In genomic region chr12:102601847-102602246, GRCm38 (mm10) we compare ENCODE assay signal across 17 mouse cellular contexts. TPM values are rescaled to one million over a fixed set of nuclear protein-coding genes. Genes with fewer than 3 reads are reported as not detected.
A peak's percentile ranks its signal among the peaks of the same experiment; 100 is the strongest.
DNase-seq lines count a peak whose midpoint lies in the region; ATAC-seq and TF ChIP-seq lines count a peak whose summit lies in the region.
"Had no signal": no experiment of that assay in that cellular context is flagged by ENCODE, and none has a peak within 500 bp of the region (broad histone marks: within the 10 kb centered on the region; RNA-seq: fewer than 3 reads in every experiment).

No protein-coding gene starts in this region.

- H3K9me3 ChIP-seq in kidney, embryonic 16.5 days (ENCODE audit: low read length) = peaks cover 6% of the 10 kb centered on the region; the same call in 1 of the 2 replicates
- 0 out of 2 replicates have a peak, but pooled peaks cover 7% of the 10 kb centered on the region for H3K9me3 ChIP-seq in forebrain, embryonic 12.5 days
- H3K9me3 ChIP-seq in limb, embryonic 12.5 days = peaks cover 7% of the 10 kb centered on the region
- H3K9me3 ChIP-seq: stomach, embryonic 15.5 days had no signal

- no peak for ATAC-seq in kidney, embryonic 16.5 days (ENCODE audit: low FRiP score, low TSS enrichment)
- ATAC-seq in forebrain, embryonic 12.5 days (ENCODE audit: low FRiP score) = peak; percentile 72; the same call in 1 of the 2 replicates
- ATAC-seq in limb, embryonic 12.5 days (ENCODE audit: insufficient number of reproducible peaks, insufficient read depth, low FRiP score, low TSS enrichment, low read depth) = no peak
- ATAC-seq: CD4-positive, CD25-positive, alpha-beta regulatory T cell, adult 4 months; Patski had no signal

- peaks cover 51% of the 10 kb centered on the region for H3K4me1 ChIP-seq in kidney, embryonic 16.5 days (ENCODE audit: insufficient read depth, low read length)
- H3K4me1 ChIP-seq in forebrain, embryonic 12.5 days = peaks cover 36% of the 10 kb centered on the region
- peaks cover 43% of the 10 kb centered on the region for H3K4me1 ChIP-seq in limb, embryonic 12.5 days (replicated peaks)
- H3K4me1 ChIP-seq in small intestine, adult 2 months (ENCODE audit: control insufficient read depth, insufficient read depth, insufficient read length, low read length) = peaks cover 55% of the 10 kb centered on the region

- H3K27me3 ChIP-seq in kidney, embryonic 16.5 days (ENCODE audit: insufficient read depth, low read length) = no peaks in the 10 kb centered on the region
- H3K27me3 ChIP-seq in forebrain, embryonic 12.5 days = no peaks in the 10 kb centered on the region
- H3K27me3 ChIP-seq in limb, embryonic 12.5 days = no peaks in the 10 kb centered on the region
- no peaks in the 10 kb centered on the region for H3K27me3 ChIP-seq in small intestine, adult 2 months (ENCODE audit: control insufficient read depth, insufficient read depth, low read length)
- H3K27me3 ChIP-seq: neural tube, embryonic 12.5 days; Patski; stomach, embryonic 15.5 days had no signal

- no peak overlapping the region for H3K27ac ChIP-seq in kidney, embryonic 16.5 days (ENCODE audit: low read length)
- H3K27ac ChIP-seq in forebrain, embryonic 12.5 days = peak overlapping the region; percentile 79
- H3K27ac ChIP-seq in limb, embryonic 12.5 days = peak overlapping the region; percentile 64; the same call in 1 of the 2 replicates
- peak overlapping the region; percentile 19; the same call in 1 of the 2 replicates for H3K27ac ChIP-seq in small intestine, adult 2 months (ENCODE audit: insufficient read depth, low read depth, low read length)
- H3K27ac ChIP-seq: liver, embryonic 14.5 days; neural tube, embryonic 12.5 days; stomach, embryonic 15.5 days had no signal

- no peak overlapping the region for H3K4me2 ChIP-seq in kidney, embryonic 16.5 days (replicated peaks; ENCODE audit: low read depth, low read length)
- H3K4me2 ChIP-seq in forebrain, embryonic 12.5 days = peak overlapping the region; percentile 2; the same call in 1 of the 2 replicates
- no peak overlapping the region for H3K4me2 ChIP-seq in limb, embryonic 12.5 days
- H3K4me2 ChIP-seq: neural tube, embryonic 12.5 days; stomach, embryonic 15.5 days had no signal

- TF ChIP-seq CTCF in small intestine, adult 2 months (IDR thresholded peaks at IDR 0.05; ENCODE audit: extremely low read depth, insufficient read length, insufficient replicate concordance, low read depth, low read length) = no peak

- no peak for DNase-seq in kidney, adult 11 months
- no peak for DNase-seq in layer of hippocampus, adult 9-10 months (ENCODE audit: low spot score)
- DNase-seq in urinary bladder, postnatal 14 days (ENCODE audit: low spot score) = no peak
- DNase-seq: adrenal gland, adult 8-10 months; kidney, adult 8-10 months; right cerebral cortex, postnatal 14 days had no signal

- peak overlapping the region; percentile 35; the same call in 1 of the 2 replicates for H3K9ac ChIP-seq in kidney, embryonic 16.5 days (replicated peaks; ENCODE audit: low read length)
- no peak overlapping the region for H3K9ac ChIP-seq in forebrain, embryonic 12.5 days
- H3K9ac ChIP-seq in limb, embryonic 12.5 days (replicated peaks) = no peak overlapping the region
- H3K9ac ChIP-seq: liver, embryonic 14.5 days; neural tube, embryonic 12.5 days; stomach, embryonic 15.5 days had no signal

- no peak overlapping the region for H3K4me3 ChIP-seq in kidney, embryonic 16.5 days (ENCODE audit: low read length)
- no peak overlapping the region for H3K4me3 ChIP-seq in forebrain, embryonic 12.5 days (replicated peaks)
- H3K4me3 ChIP-seq in limb, embryonic 12.5 days (replicated peaks) = no peak overlapping the region
- no peak overlapping the region for H3K4me3 ChIP-seq in small intestine, adult 2 months (ENCODE audit: low read depth, low read length)
- H3K4me3 ChIP-seq: erythroblast, embryonic 14.5 days; neural tube, embryonic 12.5 days; stomach, embryonic 15.5 days had no signal

- peaks cover 9% of the 10 kb centered on the region; the same call in 1 of the 2 replicates for H3K36me3 ChIP-seq in kidney, embryonic 16.5 days (ENCODE audit: insufficient read depth, low read length)
- H3K36me3 ChIP-seq in forebrain, embryonic 12.5 days (replicated peaks) = peaks cover 6% of the 10 kb centered on the region; the same call in 1 of the 2 replicates
- peaks cover 10% of the 10 kb centered on the region; the same call in 1 of the 2 replicates for H3K36me3 ChIP-seq in limb, embryonic 12.5 days
- H3K36me3 ChIP-seq in small intestine, adult 2 months (ENCODE audit: control insufficient read depth, insufficient read depth, low read length) = peaks cover 37% of the 10 kb centered on the region

- 45% methylated on average over 8 of the region's 8 CpGs for WGBS in kidney, embryonic 16.5 days
- 7% methylated on average over 8 of the region's 8 CpGs for WGBS in forebrain, embryonic 12.5 days
- WGBS in limb, embryonic 12.5 days = 25% methylated on average over 8 of the region's 8 CpGs
- WGBS in small intestine, adult 2 months = 37% methylated on average over 8 of the region's 8 CpGs

- TF ChIP-seq POLR2A in small intestine, adult 2 months (IDR thresholded peaks at IDR 0.05; ENCODE audit: low read depth, low read length) = no peak

RNA-seq across cellular contexts. Expression of gene Chga, which starts 47.1 kb away (rescaled TPM):
- polyA plus RNA-seq in kidney, embryonic 16.5 days (2015; fragmentation: Nextera tagmentation; extraction: Ambion mirVana) = 5.4 and 13.7 TPM in 2 replicates
- polyA plus RNA-seq in forebrain, embryonic 12.5 days (2016; fragmentation: Nextera tagmentation; extraction: Ambion mirVana) = 38.4 and 41.2 TPM in 2 replicates
- polyA plus RNA-seq in limb, embryonic 12.5 days (2016; fragmentation: Nextera tagmentation; extraction: Ambion mirVana) = 0.33 and 0.70 TPM in 2 replicates
- polyA plus RNA-seq in small intestine, adult 2 months (2012; rRNA removed) = 26.1 and 73.7 TPM in 2 replicates
- polyA plus RNA-seq: CD4-positive, CD25-positive, alpha-beta regulatory T cell, adult 4 months; heart, postnatal 0 days had no signal
